Mouse (Mus musculus) megakaryocyte progenitor cell, adult 5-6 weeks (primary cell): ENCODE measurements around the gene Rhbdl1. TPM values are rescaled to one million over a fixed set of nuclear protein-coding genes. Genes with fewer than 3 reads are reported as not detected.
"Not testable (repeated sequence)": the region's sequence is repeated elsewhere in the genome, so short reads cannot be mapped to it uniquely, and the experiment has no call there.

ENCODE experiments used
- ATAC-seq: replicated peaks from 2 replicates; pipeline ENCODE4 v1.8.0; 2016; ENCODE audit warnings: mild to moderate bottlenecking, moderate TSS enrichment, inconsistent platforms; ENCODE audit not compliant: poor library complexity
- total RNA-seq, 2 experiments: library from RNA; stranded (forward) in 1 of 2; stranded (reverse) in 1 of 2; fragments of 157-497, 149-512 nt in 1 of 2; fragments of 200-1000 nt in 1 of 2; gene quantifications; 2 replicates each; pipeline versions ENCODE4 v1.2.3 to v1.2.4; 2015 to 2017

Gene Rhbdl1
- total RNA-seq, 2 experiments from 2014 or later: 1.1 TPM; not detected in 1

DNA sequence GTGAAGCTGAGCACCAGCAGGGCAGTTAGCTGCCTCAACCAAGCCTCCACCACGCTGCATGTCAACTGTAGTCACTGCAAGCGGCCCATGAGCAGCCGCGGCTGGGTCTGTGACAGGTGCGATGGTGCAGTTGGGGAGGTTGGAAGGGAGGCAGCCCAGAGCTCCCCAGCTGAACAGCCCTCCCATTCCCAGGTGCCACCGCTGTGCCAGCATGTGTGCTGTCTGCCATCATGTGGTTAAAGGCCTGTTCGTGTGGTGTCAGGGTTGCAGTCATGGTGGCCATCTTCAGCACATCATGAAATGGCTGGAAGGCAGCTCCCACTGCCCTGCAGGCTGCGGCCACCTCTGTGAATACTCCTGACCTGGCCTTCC is 8.9 kb downstream of the Rhbdl1 start:
- ATAC-seq: no peak

DNA sequence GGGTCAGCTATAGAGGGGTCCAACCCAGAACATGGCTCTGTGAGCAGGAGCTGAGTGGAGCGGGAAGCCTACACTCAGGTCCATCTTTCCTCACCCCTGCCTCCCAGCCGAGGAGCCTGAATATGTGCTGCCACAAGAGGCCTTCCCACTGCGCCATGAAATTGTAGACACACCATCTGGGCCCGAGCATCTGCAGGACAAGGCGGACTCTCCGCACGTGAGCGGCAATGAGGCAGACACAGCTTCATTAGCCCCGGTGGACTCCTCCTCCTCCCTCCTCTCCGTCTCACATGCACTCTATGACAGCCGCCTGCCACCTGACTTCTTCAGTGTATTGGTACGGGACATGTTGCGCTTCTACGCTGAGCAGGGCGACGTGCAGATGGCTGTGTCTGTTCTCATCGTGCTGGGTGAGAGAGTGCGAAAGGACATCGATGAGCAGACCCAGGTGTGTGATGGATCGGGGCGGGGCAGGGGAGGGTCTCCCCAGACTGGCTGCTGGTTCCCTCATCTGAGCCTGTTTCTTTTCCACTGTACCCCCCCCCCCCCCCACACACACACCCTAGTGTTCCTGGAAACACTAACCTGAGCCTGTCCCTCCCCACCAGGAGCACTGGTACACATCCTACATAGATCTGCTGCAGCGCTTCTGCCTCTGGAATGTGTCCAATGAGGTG is 9.4 kb downstream of the Rhbdl1 start:
- no peak for ATAC-seq

DNA sequence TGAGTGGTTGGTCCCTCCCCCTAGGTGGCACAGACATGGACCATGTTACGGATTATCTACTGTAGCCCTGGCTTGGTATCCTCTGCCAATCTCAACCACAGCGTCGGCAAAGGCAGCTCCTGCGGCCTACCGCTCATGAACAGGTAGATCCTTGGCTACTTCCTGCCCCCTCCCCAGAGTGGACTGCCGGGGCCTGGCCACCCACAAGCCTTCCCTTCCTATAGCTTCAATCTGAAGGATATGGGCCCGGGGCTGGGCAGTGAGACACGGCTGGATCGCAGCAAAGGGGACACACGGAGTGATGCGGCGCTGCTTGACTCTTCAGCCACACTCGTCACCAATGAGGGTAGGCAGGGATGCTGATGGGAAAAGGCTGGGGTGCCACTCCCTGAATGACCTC is 10.1 kb downstream of the Rhbdl1 start:
- ATAC-seq: no peak

DNA sequence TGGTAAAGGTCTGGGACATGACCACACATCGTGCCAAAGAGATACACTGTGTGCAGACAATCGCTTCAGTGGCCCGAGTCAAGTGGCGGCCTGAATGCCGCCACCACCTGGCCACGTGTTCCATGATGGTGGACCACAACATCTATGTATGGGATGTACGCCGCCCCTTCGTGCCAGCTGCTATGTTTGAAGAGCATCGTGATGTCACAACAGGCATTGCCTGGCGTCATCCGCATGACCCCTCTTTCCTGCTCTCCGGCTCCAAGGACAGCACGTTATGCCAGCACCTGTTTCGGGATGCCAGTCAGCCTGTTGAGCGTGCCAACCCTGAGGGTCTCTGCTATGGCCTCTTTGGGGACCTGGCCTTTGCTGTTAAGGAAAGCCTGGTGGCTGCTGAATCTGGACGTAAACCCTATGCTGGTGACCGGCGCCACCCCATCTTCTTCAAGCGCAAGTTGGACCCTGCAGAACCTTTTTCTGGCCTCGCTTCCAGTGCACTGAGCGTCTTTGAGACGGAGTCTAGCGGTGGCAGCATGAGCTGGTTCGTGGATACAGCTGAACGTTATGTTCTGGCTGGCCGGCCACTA is 11.0 kb downstream of the Rhbdl1 start:
- no peak for ATAC-seq

DNA sequence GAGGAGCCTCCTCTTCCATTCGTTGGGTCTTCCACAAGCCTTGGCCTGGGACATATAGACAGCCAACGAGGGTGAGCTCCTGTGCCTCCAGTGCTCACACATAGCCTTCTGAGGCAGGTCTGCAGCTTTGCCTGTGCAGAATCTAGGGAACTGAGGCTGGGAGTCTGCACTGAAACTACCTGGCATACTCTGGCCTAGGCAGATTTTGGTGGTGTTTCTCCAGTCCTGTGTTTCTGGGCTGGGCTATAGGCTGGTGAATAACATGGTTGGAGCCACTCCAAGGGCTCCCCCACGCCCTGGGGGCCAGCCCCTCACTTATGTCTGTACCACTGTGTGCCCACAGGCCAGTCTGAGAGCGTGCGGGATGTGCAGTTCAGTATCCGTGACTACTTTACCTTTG is 11.8 kb downstream of the Rhbdl1 start:
- no peak for ATAC-seq

DNA sequence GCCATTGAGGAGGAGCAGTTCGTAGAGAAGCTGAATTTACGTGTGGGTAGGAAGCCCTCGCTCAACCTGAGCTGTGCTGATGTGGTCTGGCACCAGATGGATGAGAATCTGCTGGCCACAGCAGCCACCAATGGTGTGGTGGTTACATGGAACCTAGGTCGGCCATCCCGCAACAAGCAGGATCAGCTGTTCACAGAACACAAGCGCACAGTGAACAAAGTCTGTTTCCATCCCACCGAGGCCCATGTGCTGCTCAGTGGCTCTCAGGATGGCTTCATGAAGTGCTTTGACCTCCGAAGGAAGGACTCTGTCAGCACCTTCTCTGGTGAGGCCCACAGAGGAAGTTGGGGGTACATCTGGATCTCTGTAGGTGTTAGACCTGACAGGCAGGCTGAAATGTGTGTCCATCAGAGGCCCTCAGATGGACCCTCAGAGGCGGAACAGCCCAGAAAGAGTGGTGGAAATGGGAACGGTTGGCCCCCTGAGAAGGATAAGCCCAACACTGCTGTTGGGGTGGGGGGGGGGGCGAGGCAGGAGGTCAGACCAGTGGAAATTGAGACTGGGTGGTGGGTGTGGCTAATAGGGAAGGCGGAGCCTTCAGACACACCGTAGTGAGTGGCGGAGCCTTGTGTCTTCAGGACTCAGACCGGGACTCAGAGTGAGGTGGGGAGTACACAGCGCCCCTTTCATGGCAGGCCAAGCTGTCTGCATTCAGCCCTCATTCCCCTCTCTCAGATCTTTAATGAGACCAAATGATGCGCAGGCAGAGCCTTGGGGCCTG is 12.5 kb downstream of the Rhbdl1 start:
- no peak for ATAC-seq

DNA sequence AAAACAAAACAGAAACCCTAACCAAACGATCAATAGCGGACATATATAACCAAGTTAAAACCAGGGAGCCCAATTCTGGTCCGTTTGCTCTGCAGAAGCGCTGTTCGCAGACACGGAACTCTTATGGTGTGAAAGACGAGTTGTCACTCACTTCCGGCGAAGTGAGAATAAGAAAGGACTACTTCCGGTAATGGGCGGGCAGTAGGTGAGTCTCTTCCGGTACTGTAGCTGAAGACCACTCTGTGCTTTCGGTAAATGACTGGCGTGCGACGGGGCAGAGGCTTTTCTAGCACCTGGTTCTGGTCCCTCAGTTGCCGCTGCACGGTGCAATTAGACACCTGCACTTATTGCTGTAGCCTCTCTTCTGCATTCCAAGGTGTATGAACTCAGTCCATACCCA is 13.6 kb downstream of the Rhbdl1 start, which contains the start of gene Wdr24:
Wdr24 (plus strand) TSS at position 176 of the 400 bp plus-strand sequence.
- peak; percentile 90 for ATAC-seq

DNA sequence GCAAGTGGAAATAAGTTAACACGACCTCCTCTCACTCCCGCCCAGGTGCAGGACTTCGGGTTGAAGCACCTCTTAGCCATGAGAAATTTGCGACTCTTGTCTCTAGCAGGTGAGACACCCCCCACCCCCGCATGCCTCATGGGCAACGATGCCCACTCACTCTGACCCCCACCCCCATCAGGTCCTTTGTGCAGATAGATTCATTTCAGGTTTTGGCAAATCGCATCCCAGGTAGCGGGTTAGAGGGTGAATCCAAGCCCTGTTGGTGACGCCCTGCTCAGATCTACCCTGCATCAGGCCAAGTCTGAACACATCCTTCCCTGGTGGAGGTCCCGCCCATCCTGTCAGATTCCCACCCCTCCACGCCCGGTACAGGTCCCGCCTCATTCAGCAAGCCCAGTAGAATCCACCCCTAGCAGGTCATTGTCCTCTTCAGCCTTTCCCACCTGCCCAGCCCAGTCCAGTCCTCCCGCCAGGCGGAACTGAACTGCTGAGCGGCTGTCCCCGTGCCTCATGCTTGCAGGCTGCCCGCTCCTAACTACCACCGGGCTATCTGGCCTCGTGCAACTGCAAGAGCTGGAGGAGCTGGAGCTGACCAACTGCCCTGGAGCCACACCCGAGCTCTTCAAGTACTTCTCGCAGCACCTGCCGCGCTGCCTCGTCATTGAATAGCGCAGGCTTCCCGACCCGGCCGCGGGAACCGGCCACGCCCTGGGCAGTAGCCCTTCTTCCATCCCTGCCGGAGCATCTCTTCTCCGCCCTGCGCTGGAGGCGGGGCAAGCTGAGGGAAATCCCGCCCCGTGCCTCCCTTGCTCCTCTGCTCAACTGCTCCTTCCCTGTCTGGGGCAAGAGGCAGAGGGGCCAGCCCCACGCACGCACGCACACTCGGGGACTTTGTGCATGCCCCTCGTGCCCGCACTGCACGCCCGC is 18.0 kb downstream of the Rhbdl1 start:
- peak; percentile 54 for ATAC-seq

DNA sequence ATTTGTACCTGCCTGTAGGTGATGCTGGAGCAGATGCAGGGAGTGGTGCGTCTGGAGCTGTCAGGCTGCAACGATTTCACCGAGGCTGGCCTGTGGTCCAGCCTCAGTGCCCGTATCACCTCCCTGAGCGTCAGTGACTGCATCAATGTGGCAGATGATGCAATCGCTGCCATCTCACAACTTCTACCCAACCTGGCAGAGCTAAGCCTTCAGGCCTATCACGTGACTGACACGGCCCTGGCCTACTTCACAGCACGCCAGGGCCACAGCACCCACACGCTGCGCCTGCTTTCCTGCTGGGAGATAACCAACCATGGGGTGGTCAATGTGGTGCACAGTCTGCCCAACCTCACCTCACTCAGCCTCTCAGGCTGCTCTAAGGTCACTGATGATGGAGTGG is 19.4 kb downstream of the Rhbdl1 start:
- ATAC-seq: no peak

DNA sequence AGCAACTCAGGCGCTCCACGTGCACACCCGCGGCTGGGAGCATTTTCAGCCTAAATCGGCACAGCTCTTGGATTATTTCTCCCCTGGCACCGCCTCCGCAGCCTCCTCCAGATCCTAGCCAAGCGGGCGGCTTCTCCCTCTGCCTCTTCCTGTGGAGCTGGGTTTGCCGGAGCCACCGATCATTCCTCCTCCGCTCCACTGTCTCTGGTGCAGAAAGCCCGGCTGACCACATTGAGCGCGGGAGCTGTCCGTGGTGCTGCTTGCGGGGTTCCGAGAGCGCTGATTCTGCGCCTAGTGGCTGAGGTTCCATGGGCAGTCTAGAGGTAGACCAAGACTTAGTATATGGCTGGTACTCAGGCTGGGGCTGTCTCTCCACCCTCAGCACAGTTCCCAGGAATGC is 23.6 kb downstream of the Rhbdl1 start:
- peak; percentile 95 for ATAC-seq

DNA sequence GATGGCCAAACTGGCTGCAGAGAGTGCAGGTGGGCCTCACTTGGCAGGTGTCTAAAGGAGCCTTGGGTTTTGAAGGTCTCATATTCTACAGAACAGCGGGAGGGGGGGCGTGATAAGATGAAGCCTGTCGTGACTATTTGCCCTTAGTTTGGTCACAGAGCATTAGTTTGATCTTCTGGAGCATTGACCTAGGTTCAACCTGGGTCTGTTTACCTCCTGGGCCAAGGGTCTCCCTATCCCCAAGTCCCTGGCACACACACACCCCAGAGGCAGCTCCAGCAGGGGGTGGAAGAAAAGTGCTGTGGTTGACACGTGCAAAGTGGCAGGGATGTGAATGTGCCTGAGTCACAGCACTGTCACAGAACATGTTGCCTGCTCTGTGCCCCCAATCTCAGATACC is 26.2 kb downstream of the Rhbdl1 start:
- ATAC-seq: no peak

DNA sequence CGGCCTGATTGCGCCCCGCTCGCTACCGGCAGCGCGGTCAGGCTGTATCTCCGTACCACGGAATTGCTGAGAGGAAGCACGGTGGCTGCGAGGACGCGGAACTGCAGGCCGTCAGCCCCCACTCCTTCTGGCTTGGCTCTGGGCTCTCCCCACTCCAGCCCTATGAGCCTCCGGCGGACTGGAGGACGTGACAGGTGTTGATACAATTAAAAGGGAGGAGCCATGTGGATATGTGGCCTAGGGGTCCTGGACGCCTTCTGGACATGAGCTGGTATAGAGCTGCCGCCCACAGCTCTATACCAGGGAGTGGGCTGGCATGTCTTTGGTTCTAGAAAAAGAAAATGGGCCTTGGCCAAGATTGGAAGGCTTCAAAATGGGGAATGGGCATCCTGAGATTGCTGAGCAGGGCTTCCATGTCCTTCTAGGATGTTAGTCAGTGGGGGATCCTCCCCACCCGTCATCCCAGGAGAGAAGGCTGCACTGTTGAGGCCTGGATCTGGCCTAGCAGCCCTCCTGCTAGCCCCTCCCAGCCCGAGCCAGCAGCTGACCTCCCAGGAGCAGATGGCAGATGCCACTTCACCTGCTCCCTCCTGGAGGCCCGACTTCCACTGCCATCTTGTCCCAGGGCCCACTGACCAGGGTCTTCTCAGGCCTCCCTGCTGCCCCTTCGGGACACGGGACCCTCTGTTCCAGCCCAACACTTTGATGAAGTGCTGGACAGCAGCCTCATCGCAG is 27.3 kb downstream of the Rhbdl1 start:
- ATAC-seq: no peak

DNA sequence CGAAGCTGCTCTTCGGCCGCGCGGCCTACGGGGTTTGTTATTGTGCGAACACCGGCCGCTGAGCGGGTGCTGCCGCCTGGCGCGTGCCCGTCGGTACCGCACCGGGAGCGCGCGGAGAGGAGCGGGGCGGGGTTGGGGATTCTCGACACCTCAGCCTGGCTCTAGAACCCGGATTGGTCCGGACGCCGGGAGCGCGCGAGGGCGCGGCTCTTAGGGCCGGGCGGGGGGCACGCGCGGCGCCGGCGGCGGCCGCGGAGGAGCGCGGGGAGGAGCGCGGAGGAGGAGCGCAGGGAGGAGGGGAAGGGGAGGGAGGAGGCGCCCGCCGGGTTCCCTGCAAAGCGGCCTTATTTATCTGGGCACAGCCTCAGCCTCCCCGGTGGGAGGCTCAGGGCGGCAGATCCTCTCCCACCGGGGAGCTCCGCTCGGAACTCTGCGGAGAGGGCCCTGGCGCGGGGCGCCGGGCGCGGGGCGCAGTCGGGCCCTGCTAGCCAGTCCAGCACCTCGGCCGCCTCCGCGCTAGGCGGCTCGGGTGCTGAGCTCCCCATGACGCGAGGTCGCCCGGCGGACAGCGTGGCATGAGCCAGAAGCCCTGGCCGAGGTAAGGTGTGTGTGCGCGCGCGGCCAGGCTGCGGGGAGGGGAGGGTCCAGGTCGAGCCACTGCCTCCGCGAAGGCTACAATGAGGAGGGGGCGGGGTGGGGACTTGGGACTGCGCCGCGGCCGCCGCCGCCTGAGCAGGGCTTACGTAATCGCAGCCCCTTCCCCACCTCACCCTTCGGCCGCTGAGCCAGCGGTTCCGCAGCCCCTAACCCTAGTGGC is 28.1 kb downstream of the Rhbdl1 start, which contains the start of gene Fbxl16:
Fbxl16 (plus strand) TSS at position 297 of the 817 bp plus-strand sequence.
- ATAC-seq: 0 out of 2 replicates have a peak, but pooled peaks have one; percentile 23

DNA sequence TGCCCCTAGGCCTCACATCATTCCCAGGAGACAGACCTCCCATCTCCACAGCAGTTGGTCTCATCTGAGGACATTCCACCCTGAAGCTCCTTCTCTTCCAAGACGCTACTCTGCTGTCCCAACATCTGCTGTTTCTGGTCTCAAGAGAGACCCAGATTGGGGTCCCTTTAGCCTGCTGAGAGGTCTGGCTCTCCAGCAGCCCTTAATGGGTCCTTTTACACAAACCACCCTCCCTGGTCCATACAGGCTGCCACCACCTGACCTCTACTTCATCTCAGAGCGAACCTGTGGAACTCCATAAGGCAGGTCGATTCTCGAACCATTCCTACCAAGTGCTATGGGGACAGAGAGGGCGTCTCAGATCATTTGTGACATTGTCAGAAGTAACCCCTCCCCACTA is 29.1 kb downstream of the Rhbdl1 start:
- no peak for ATAC-seq

DNA sequence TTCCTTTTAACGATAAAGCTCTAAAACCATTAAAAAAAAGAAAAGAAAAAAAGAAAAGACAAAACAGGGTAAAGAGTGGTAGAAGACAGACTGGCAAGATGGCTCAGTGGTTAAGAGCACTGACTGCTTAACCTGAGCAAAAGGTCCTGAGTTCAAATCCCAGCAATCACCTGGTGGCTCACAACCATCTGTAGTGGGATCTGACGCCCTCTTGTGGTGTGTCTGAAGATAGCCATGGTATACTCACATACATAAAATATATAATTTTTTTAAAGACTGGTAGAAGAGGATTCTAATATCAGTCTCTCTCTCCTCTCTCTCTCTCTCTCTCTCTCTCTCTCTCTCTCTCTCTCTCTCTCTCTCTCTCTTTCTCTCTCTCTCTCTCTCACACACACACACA is 29.6 kb downstream of the Rhbdl1 start:
- not testable (repeated sequence) for ATAC-seq

DNA sequence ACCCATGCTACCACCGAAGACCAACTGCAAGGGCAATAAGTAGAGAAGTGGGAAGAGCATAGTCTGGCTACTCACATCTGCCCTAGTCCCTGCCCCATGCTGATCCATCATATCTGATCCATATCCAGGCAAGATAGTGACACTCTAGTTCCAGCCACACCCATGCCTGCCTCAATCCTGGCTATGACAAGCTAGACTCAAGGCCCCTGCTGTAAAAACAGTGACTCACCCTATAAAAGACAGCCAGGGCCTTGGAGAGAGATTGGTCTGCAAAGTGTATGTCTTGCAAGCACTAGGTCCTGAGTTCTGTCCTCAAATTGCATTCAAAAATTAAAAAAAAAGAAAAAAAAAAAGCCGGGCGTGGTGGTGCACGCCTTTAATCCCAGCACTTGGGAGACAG is 30.6 kb downstream of the Rhbdl1 start:
- ATAC-seq: no peak

DNA sequence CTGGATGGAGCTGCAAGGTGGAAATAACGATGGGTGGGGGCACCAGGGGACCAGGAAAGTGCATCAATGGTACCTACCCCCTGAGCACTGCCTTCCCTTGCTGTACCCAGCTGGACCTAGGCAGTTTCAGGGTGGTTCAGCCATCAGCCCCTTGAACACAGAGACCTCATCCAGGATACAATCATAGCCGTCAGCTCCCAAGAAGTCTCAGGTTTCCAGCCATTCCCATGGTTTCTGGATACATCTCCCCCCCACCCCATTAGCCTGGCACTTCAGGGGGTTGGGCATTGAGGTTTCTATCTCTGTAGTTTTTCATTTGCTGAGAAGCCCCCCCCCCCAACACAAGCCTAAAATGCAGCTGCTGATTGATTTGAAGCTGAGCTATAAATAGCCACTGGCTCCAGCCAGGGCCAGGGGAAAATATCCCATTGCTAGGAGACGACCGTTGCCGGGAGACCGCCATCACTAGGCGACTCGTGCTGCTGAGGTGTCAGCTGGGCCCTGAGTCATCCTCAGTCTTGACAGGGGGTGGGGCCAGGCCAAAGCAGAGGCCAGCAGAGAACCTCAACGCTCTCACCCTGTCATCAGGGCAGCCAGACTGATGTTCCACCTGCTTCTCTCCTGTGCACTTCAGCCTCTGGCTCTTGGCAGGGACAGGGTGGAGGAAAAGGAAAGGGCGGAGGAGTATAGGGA is 34.1 kb downstream of the Rhbdl1 start:
- ATAC-seq: no peak

DNA sequence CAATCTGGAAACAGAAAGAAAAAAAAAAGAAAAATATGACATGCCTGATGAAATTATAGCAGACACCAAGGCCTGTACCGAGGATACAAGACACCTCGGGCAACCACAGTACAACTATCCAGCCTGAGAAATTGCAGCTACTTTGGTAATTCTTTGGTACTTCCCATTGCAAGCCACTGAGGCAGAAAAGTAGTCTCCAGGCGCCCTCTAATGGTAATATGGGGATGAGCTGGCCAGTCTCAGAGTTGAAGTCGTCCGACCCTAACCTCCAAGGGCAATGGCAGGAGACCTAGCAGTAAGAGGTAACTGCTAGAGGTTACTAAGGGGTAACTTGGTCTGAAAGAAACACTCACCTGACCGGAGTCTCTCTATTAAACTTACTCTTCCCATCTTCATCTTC is 36.1 kb downstream of the Rhbdl1 start:
- peak; percentile 82 for ATAC-seq

DNA sequence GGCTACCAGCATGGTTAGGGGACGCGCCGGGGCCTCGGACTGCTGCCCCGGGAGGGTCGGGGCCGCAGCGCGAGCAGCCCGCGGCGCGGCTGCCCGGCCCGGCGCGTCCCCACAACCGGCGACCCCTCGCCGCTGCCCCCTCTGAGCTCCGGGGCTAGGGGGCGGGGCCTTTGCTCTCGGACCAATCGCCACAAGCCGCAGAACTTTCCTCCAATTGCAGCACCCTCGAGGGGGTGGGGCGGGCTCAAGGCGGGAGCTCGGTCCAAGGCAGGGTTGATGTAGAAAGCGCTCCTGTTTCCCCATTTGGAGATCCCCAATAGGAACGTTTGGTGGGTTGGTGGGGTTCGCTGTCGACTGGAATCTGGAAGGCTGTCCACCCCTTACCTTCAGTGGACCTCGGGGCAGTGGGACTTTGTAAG is 40.1 kb downstream of the Rhbdl1 start, which contains the start of gene Metrn:
Metrn (minus strand) TSS at position 186 of the 419 bp plus-strand sequence.
- peak; percentile 78 for ATAC-seq
